Mouse (Mus musculus): ENCODE data around the gene Musk. TPM values are rescaled to one million over a fixed set of nuclear protein-coding genes. Genes with fewer than 3 reads are reported as not detected.

Musk gene
- polyA plus RNA-seq (2021; fragmentation: Nextera tagmentation), result 1.5 and 1.6 TPM in 2 replicates
- long read RNA-seq, experiment 1, partial matches to known transcripts, result 1 of 1 reads
- long read RNA-seq, experiment 1, other reads (novel, unspliced or antisense), result 0 of 1 reads
- long read RNA-seq, experiment 2, result 0 reads

GRCm38 (mm10) chr4:58285687-58286086 is at the start of gene Musk:
Musk (plus strand) TSS chr4:58285960.

Other genes with a start within 250 kb of the Musk start
- gene Svep1, start 79.1 kb upstream of the Musk start, polyA plus RNA-seq (2021; fragmentation: Nextera tagmentation), result 0.17 and 0.21 TPM in 2 replicates